Comparison of ENCODE assay signal across 9 mouse cellular contexts in genomic region chr19:45847016-45847732, GRCm38 (mm10). TPM values are rescaled to one million over a fixed set of nuclear protein-coding genes. Genes with fewer than 3 reads are reported as not detected.
DNase-seq lines count a peak whose midpoint lies in the region; ATAC-seq and TF ChIP-seq lines count a peak whose summit lies in the region.
"Had no signal": no experiment of that assay in that cellular context is flagged by ENCODE, and none has a peak within 500 bp of the region (broad histone marks: within the 10 kb centered on the region; RNA-seq: fewer than 3 reads in every experiment).

No protein-coding gene starts in this region.

- no peak for TF ChIP-seq POLR2A in kidney, adult 2 months (IDR thresholded peaks at IDR 0.05; ENCODE audit: low read depth, low read length)

- H3K27me3 ChIP-seq in kidney, adult 2 months (replicated peaks; ENCODE audit: control insufficient read depth, insufficient read depth, low read length): no peaks in the 10 kb centered on the region
- H3K27me3 ChIP-seq in kidney, embryonic 14.5 days (ENCODE audit: control insufficient read depth, insufficient read depth, low read length): no peaks in the 10 kb centered on the region
- no peaks in the 10 kb centered on the region for H3K27me3 ChIP-seq in heart, embryonic 10.5 days (ENCODE audit: insufficient read depth, poor library complexity, severe bottlenecking)

- ATAC-seq in kidney, embryonic 14.5 days (ENCODE audit: low FRiP score, low TSS enrichment): no peak

- no peak overlapping the region for H3K4me2 ChIP-seq in kidney, embryonic 14.5 days (replicated peaks; ENCODE audit: low read depth, low read length)

- peak; percentile 43; the same call in 1 of the 2 replicates for TF ChIP-seq CTCF in kidney, adult 2 months (conservative IDR thresholded peaks at IDR 0.05; ENCODE audit: insufficient read depth, insufficient read length, low read depth, low read length)

- no peaks in the 10 kb centered on the region for H3K4me1 ChIP-seq in kidney, adult 2 months (ENCODE audit: control insufficient read depth, insufficient read depth, low read length)
- H3K4me1 ChIP-seq in kidney, embryonic 14.5 days (ENCODE audit: control insufficient read depth, insufficient read depth, low read length): no peaks in the 10 kb centered on the region
- H3K4me1 ChIP-seq in heart, embryonic 10.5 days: peaks cover 11% of the 10 kb centered on the region

- no peaks in the 10 kb centered on the region for H3K36me3 ChIP-seq in kidney, adult 2 months (ENCODE audit: control insufficient read depth, insufficient read depth, low read length)
- no peaks in the 10 kb centered on the region for H3K36me3 ChIP-seq in kidney, embryonic 14.5 days (ENCODE audit: control insufficient read depth, insufficient read depth, low read length)
- no peaks in the 10 kb centered on the region for H3K36me3 ChIP-seq in heart, embryonic 10.5 days

- no peak overlapping the region for H3K4me3 ChIP-seq in kidney, adult 2 months (ENCODE audit: insufficient read depth, low read depth, low read length)
- no peak overlapping the region for H3K4me3 ChIP-seq in kidney, embryonic 14.5 days (ENCODE audit: low read length)
- no peak overlapping the region for H3K4me3 ChIP-seq in heart, embryonic 10.5 days

- DNase-seq in kidney, adult 2 months: peak; percentile 17
- DNase-seq in 416B (ENCODE audit: low read depth) (peak; percentile 51), ES-CJ7 (ENCODE audit: low read depth, low spot score) (peak; percentile 19)
- peak; percentile 18 for DNase-seq in forelimb bud, embryonic 11.5 days (ENCODE audit: low read depth, low spot score)
- DNase-seq in frontal cortex, postnatal 14 days (ENCODE audit: low spot score in 2 of 2): no peak
- no peak for DNase-seq in heart, embryonic 10.5 days (ENCODE audit: low spot score)
- DNase-seq in gastrocnemius, adult 18-20 months (ENCODE audit: low spot score): no peak

- H3K27ac ChIP-seq in kidney, adult 2 months (ENCODE audit: insufficient read depth, low read depth, low read length): no peak overlapping the region
- no peak overlapping the region for H3K27ac ChIP-seq in kidney, embryonic 14.5 days (ENCODE audit: low read depth, low read length)
- H3K27ac ChIP-seq in heart, embryonic 10.5 days: no peak overlapping the region

- no peaks in the 10 kb centered on the region for H3K9me3 ChIP-seq in kidney, embryonic 14.5 days (ENCODE audit: control insufficient read depth, low read length)
- no peaks in the 10 kb centered on the region for H3K9me3 ChIP-seq in heart, embryonic 10.5 days

- H3K9ac ChIP-seq in kidney, embryonic 14.5 days (ENCODE audit: low read depth, low read length): no peak overlapping the region

- over 99% methylated on average over 3 of the region's 3 CpGs for WGBS in kidney, adult 2 months
- 98% methylated on average over 3 of the region's 3 CpGs for WGBS in kidney, embryonic 14.5 days
- 90% methylated on average over 3 of the region's 3 CpGs for WGBS in heart, embryonic 10.5 days

RNA-seq across cellular contexts. Expression of gene Kcnip2, which starts 31.3 kb away (rescaled TPM):
- 9.2 and 9.4 TPM in 2 replicates for polyA plus RNA-seq in kidney, adult 2 months (2012; rRNA removed)
- polyA plus RNA-seq in kidney, embryonic 14.5 days (2014; fragmentation: Nextera tagmentation; extraction: Ambion mirVana): 1.4 and 2.0 TPM in 2 replicates
- polyA plus RNA-seq in heart, embryonic 10.5 days (2016; fragmentation: Nextera tagmentation; extraction: Ambion mirVana): 0.35 and 0.53 TPM in 2 replicates
- total RNA-seq in gastrocnemius, adult 18-20 months (2021): under 1 TPM; 0.21 to 0.62 TPM
- total RNA-seq: hematopoietic stem cell, adult 5-6 weeks had no signal

Comparison
In these comparisons a context has a peak if more than half of its experiments do, and no peak if none do; other contexts are left out.
1. DNase-seq: peak in kidney, adult 2 months (single experiment), 416B (single experiment), ES-CJ7 (single experiment) and forelimb bud, embryonic 11.5 days (single experiment); none in frontal cortex, postnatal 14 days (0 of 2), heart, embryonic 10.5 days (single experiment) and gastrocnemius, adult 18-20 months (single experiment).